Mouse (Mus musculus): Measurements from ENCODE around the gene Cd2bp2.
A peak's percentile ranks its signal among the peaks of the same experiment; 100 is the strongest.

The Cd2bp2 gene

GRCm38 (mm10) chr7:127217901-127218642 is 22.2 kb upstream of the Cd2bp2 start:
- DNase-seq (ENCODE audit: low spot score in 2 of 2), result peak; percentile 72 to 85

- DNase-seq (ENCODE audit: low spot score in 2 of 2), result no peak
Measured at GRCm38 (mm10) chr7:127217475-127217874, 21.6 kb upstream of the Cd2bp2 start.

GRCm38 (mm10) chr7:127216307-127216706 is 20.5 kb upstream of the Cd2bp2 start:
- DNase-seq (ENCODE audit: low spot score in 2 of 2), result no peak

- peak; percentile 72 to 75 for DNase-seq (ENCODE audit: low spot score in 2 of 2)
Measured at GRCm38 (mm10) chr7:127214981-127215871, 19.4 kb upstream of the Cd2bp2 start.

GRCm38 (mm10) chr7:127214521-127214920 is 18.7 kb upstream of the Cd2bp2 start:
- no peak for DNase-seq (ENCODE audit: low spot score in 2 of 2)

GRCm38 (mm10) chr7:127213930-127214329 is 18.1 kb upstream of the Cd2bp2 start:
- DNase-seq (ENCODE audit: low spot score in 2 of 2), result no peak

GRCm38 (mm10) chr7:127213485-127213884 is 17.6 kb upstream of the Cd2bp2 start:
- DNase-seq (ENCODE audit: low spot score in 2 of 2), result peak in 1 of 2 experiments; percentile 49

GRCm38 (mm10) chr7:127212432-127213250 is 16.8 kb upstream of the Cd2bp2 start:
- no peak for DNase-seq (ENCODE audit: low spot score in 2 of 2)

- peak; percentile 45 to 46 for DNase-seq (ENCODE audit: low spot score in 2 of 2)
Measured at GRCm38 (mm10) chr7:127211014-127211745, 15.3 kb upstream of the Cd2bp2 start.

- DNase-seq (ENCODE audit: low spot score in 2 of 2), result no peak
Measured at GRCm38 (mm10) chr7:127210266-127210665, 14.4 kb upstream of the Cd2bp2 start.

- no peak for DNase-seq (ENCODE audit: low spot score in 2 of 2)
Measured at GRCm38 (mm10) chr7:127209851-127210250, 14.0 kb upstream of the Cd2bp2 start.

- peak; percentile 95 to 96 for DNase-seq (ENCODE audit: low spot score in 2 of 2)
Measured at GRCm38 (mm10) chr7:127208553-127209438, 12.9 kb upstream of the Cd2bp2 start, which contains the start of gene Mylpf. TSS of gene Mylpf (plus strand) at chr7:127208890.

GRCm38 (mm10) chr7:127208295-127208552 is 12.4 kb upstream of the Cd2bp2 start, which contains the start of gene Tbc1d10b:
TSS of gene Tbc1d10b (minus strand) at chr7:127208468.
- DNase-seq (ENCODE audit: low spot score in 2 of 2), result no peak

- peak in 1 of 2 experiments; percentile 48 for DNase-seq (ENCODE audit: low spot score in 2 of 2)
Measured at GRCm38 (mm10) chr7:127207374-127208294, 11.8 kb upstream of the Cd2bp2 start.

GRCm38 (mm10) chr7:127206606-127207005 is 10.8 kb upstream of the Cd2bp2 start:
- no peak for DNase-seq (ENCODE audit: low spot score in 2 of 2)

- DNase-seq (ENCODE audit: low spot score in 2 of 2), result no peak
Measured at GRCm38 (mm10) chr7:127196484-127196883, 634 bp upstream of the Cd2bp2 start.

- no peak for DNase-seq (ENCODE audit: low spot score in 2 of 2)
Measured at GRCm38 (mm10) chr7:127194633-127195029, 1.2 kb downstream of the Cd2bp2 start.

GRCm38 (mm10) chr7:127194011-127194632 is 1.7 kb downstream of the Cd2bp2 start:
- no peak for DNase-seq (ENCODE audit: low spot score in 2 of 2)

- no peak for DNase-seq (ENCODE audit: low spot score in 2 of 2)
Measured at GRCm38 (mm10) chr7:127192989-127193388, 2.9 kb downstream of the Cd2bp2 start.
